Mouse (Mus musculus): ENCODE measurements around the gene Gpr87. TPM values are rescaled to one million over a fixed set of nuclear protein-coding genes. Genes with fewer than 3 reads are reported as not detected.
"Not testable (repeated sequence)": the region's sequence is repeated elsewhere in the genome, so short reads cannot be mapped to it uniquely, and the experiment has no call there.

Gene Gpr87
- polyA plus RNA-seq, 1 experiment = not detected

DNA sequence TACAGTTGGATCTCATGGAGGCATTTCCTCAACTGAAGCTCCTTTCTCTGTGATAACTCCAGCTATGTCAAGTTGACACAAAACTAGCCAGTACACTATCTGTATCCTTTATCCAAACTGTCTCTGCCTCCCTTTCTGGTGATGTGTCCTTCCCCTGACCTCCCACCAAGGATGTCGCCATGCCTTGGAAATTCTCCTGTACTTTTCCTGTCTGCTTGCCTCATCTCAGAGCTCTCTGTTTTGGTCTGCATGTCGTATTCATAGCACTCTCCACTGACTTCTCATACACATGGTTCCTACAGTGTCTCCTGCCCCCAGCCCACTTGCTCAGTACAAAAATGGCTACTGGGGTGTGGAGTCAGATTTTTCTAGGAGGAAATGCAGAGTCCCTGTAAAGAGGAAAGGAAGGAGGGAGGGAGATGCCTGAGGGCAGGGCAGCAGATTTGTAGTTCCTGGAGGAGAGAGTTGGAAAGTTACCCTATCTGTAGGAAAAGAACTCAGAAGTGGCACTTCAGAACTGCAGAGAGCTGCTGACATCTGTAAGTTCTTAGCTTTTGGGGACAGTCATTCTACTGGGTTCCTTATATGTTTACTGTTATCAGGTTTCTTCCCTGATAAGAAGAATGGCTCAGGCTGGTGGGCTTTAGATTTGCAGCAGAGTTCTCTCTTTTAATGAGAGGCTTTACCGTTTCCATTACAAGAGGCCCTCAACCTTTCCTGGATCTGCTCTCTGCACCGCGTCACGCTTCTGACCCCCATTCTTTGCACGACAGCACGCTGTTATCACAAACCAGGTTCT lies 53.2 kb downstream of the Gpr87 start:
- no peak overlapping the region; the same call in 1 of the 2 replicates for H3K27ac ChIP-seq (ENCODE audit: insufficient read depth, low read length)
- DNase-seq (ENCODE audit: low read depth in 1 of 2, low spot score in 2 of 2) = no peak
- 89% methylated on average over 8 of the region's 8 CpGs for WGBS
- H3K4me3 ChIP-seq (ENCODE audit: extremely low read depth, insufficient read depth, insufficient read length) = no peak overlapping the region
- no peak for TF ChIP-seq CTCF (IDR thresholded peaks at IDR 0.05; ENCODE audit: extremely low read depth, insufficient read depth, insufficient read length, insufficient replicate concordance)
- no peak for TF ChIP-seq POLR2A (IDR thresholded peaks at IDR 0.05; ENCODE audit: low read depth, low read length)
- H3K4me1 ChIP-seq (ENCODE audit: control insufficient read depth, insufficient read depth, insufficient read length) = no peaks in the 10 kb centered on the region
- no peaks in the 10 kb centered on the region for H3K27me3 ChIP-seq (ENCODE audit: control insufficient read depth, insufficient read depth, low read length)
- H3K36me3 ChIP-seq (ENCODE audit: control insufficient read depth, insufficient read depth, low read length) = no peaks in the 10 kb centered on the region

GRCm38 (mm10) chr3:59140941-59141340 lies 54.0 kb downstream of the Gpr87 start:
- not testable (repeated sequence) for H3K27ac ChIP-seq (ENCODE audit: insufficient read depth, low read length); H3K4me3 ChIP-seq (ENCODE audit: extremely low read depth, insufficient read depth, insufficient read length); H3K27me3 ChIP-seq (ENCODE audit: control insufficient read depth, insufficient read depth, low read length); DNase-seq (ENCODE audit: low read depth in 1 of 2, low spot score in 2 of 2); H3K4me1 ChIP-seq (ENCODE audit: control insufficient read depth, insufficient read depth, insufficient read length); H3K36me3 ChIP-seq (ENCODE audit: control insufficient read depth, insufficient read depth, low read length)
- WGBS = 92% methylated on average over 4 of the region's 4 CpGs

DNA sequence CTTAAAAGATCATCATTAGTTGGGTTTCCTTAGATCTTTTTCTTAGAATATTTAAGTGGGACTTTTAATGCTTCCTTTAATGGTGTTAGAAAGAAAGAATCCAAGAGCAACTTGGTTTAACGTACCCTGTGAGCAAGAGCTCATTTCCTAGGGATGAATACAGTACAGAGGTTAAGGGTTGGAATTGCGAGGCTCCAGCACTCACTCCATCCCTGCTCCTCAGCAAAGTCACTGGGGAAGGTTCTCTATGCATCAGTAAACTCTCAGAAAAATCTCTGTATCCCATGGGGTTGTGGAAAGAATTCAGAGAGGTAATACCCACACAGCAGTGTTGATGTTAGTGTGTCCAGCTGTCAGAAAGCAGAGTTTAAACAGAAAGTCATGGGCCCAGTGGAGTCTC lies 54.8 kb downstream of the Gpr87 start:
- H3K27me3 ChIP-seq (ENCODE audit: control insufficient read depth, insufficient read depth, low read length) = no peaks in the 10 kb centered on the region
- H3K36me3 ChIP-seq (ENCODE audit: control insufficient read depth, insufficient read depth, low read length) = no peaks in the 10 kb centered on the region
- no peak for DNase-seq (ENCODE audit: low read depth in 1 of 2, low spot score in 2 of 2)
- H3K4me1 ChIP-seq (ENCODE audit: control insufficient read depth, insufficient read depth, insufficient read length) = no peaks in the 10 kb centered on the region
- no peak for TF ChIP-seq POLR2A (IDR thresholded peaks at IDR 0.05; ENCODE audit: low read depth, low read length)
- no peak for TF ChIP-seq CTCF (IDR thresholded peaks at IDR 0.05; ENCODE audit: extremely low read depth, insufficient read depth, insufficient read length, insufficient replicate concordance)
- WGBS = 87% methylated on average over 2 of the region's 2 CpGs
- H3K4me3 ChIP-seq (ENCODE audit: extremely low read depth, insufficient read depth, insufficient read length) = no peak overlapping the region
- H3K27ac ChIP-seq (ENCODE audit: insufficient read depth, low read length) = no peak overlapping the region

DNA sequence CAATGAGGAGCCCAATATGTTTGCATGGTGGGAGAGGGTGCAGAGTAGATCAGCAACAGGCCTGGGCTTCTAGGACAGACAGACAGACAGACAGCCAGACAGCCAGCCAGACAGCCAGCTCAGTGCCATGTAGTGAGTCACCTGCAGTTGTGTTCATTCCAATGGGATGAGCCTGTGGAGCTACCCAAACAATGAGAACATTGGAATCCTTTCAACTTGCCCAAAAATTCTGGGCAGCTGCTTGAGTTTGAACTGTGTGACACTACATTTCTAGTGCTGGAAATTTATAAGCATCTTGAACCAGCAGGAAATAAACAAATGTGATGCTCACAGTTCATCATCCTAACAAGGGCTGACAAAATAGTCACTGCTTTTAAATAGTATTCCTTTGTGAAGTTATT lies 55.3 kb downstream of the Gpr87 start:
- no peaks in the 10 kb centered on the region for H3K27me3 ChIP-seq (ENCODE audit: control insufficient read depth, insufficient read depth, low read length)
- H3K27ac ChIP-seq (ENCODE audit: insufficient read depth, low read length) = no peak overlapping the region
- TF ChIP-seq CTCF (IDR thresholded peaks at IDR 0.05; ENCODE audit: extremely low read depth, insufficient read depth, insufficient read length, insufficient replicate concordance) (no peak), POLR2A (IDR thresholded peaks at IDR 0.05; ENCODE audit: low read depth, low read length) (no peak)
- no peaks in the 10 kb centered on the region for H3K4me1 ChIP-seq (ENCODE audit: control insufficient read depth, insufficient read depth, insufficient read length)
- H3K4me3 ChIP-seq (ENCODE audit: extremely low read depth, insufficient read depth, insufficient read length) = no peak overlapping the region
- DNase-seq (ENCODE audit: low read depth in 1 of 2, low spot score in 2 of 2) = no peak
- no peaks in the 10 kb centered on the region for H3K36me3 ChIP-seq (ENCODE audit: control insufficient read depth, insufficient read depth, low read length)

- WGBS = 85% methylated on average over 12 of the region's 12 CpGs
- DNase-seq (ENCODE audit: low read depth in 1 of 2, low spot score in 2 of 2) = no peak
- no peaks in the 10 kb centered on the region for H3K36me3 ChIP-seq (ENCODE audit: control insufficient read depth, insufficient read depth, low read length)
- TF ChIP-seq CTCF (IDR thresholded peaks at IDR 0.05; ENCODE audit: extremely low read depth, insufficient read depth, insufficient read length, insufficient replicate concordance) = no peak
- no peak for TF ChIP-seq POLR2A (IDR thresholded peaks at IDR 0.05; ENCODE audit: low read depth, low read length)
- H3K27me3 ChIP-seq (ENCODE audit: control insufficient read depth, insufficient read depth, low read length) = no peaks in the 10 kb centered on the region
- H3K27ac ChIP-seq (ENCODE audit: insufficient read depth, low read length) = no peak overlapping the region
- H3K4me1 ChIP-seq (ENCODE audit: control insufficient read depth, insufficient read depth, insufficient read length) = no peaks in the 10 kb centered on the region
- no peak overlapping the region for H3K4me3 ChIP-seq (ENCODE audit: extremely low read depth, insufficient read depth, insufficient read length)
Observed at GRCm38 (mm10) chr3:59138946-59139468, 55.9 kb downstream of the Gpr87 start.

DNA sequence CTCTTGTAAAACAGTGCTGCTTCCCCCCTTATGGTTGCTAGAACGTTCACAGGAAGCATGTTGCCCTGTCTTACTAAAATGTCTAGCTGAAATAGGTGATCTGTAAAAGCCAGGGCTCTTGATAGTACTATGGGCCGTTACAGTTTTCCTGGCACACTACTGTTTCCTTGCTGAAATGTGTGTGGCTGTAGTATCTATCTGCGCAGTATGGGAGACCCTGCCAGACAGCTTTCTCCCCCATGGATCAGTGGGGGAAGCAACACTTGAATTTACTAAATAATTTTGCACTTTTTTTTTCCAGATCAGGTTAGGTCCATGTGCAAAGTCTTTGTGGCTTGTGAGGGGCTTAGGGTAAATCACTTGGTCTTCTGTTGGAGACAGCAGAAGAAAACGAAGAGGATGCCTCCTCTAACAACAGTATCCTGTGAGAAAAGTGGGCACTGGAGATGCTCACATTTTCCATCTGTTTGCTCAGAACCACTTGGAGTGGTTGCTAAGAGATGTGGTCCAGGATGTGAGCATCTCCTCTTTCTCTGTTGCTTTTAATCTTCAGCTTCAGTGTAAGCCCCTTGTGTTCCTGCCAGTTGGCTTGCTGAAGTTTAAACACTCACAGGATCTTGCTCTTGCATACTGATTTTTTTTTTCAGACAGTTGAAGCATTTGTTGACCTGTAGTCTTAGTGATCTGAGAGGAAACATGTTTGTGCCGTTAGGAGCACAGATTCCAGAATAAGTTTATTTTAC lies 58.8 kb downstream of the Gpr87 start:
- 62% methylated on average over 5 of the region's 5 CpGs for WGBS
- H3K27me3 ChIP-seq (ENCODE audit: control insufficient read depth, insufficient read depth, low read length) = no peaks in the 10 kb centered on the region
- no peak overlapping the region for H3K27ac ChIP-seq (ENCODE audit: insufficient read depth, low read length)
- DNase-seq (ENCODE audit: low read depth in 1 of 2, low spot score in 2 of 2) = no peak
- H3K36me3 ChIP-seq (ENCODE audit: control insufficient read depth, insufficient read depth, low read length) = no peaks in the 10 kb centered on the region
- no peak for TF ChIP-seq POLR2A (IDR thresholded peaks at IDR 0.05; ENCODE audit: low read depth, low read length)
- TF ChIP-seq CTCF (IDR thresholded peaks at IDR 0.05; ENCODE audit: extremely low read depth, insufficient read depth, insufficient read length, insufficient replicate concordance) = no peak
- H3K4me1 ChIP-seq (ENCODE audit: control insufficient read depth, insufficient read depth, insufficient read length) = peaks cover 5% of the 10 kb centered on the region; the same call in 1 of the 2 replicates
- no peak overlapping the region for H3K4me3 ChIP-seq (ENCODE audit: extremely low read depth, insufficient read depth, insufficient read length)

DNA sequence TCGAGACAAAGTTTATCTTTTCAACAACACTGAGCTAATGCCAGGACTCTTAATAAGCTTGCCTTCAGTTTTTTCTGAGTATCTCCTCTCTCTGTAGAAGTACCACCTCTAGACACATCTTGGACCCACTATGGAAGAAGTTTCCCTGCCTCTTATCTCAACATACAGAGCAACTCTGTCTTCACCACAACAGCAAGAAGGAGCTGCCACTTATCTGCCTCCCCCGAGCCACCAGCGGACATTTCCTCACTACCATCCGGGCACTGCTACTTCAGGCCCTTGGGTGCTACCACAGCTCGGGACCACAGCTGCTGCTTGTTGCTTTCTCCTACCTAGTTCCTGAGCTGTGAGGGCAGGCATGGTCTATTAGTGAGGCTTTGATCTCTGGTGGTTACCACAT lies 61.7 kb downstream of the Gpr87 start:
- no peaks in the 10 kb centered on the region for H3K27me3 ChIP-seq (ENCODE audit: control insufficient read depth, insufficient read depth, low read length)
- H3K36me3 ChIP-seq (ENCODE audit: control insufficient read depth, insufficient read depth, low read length) = no peaks in the 10 kb centered on the region
- no peak for TF ChIP-seq POLR2A (IDR thresholded peaks at IDR 0.05; ENCODE audit: low read depth, low read length)
- TF ChIP-seq CTCF (IDR thresholded peaks at IDR 0.05; ENCODE audit: extremely low read depth, insufficient read depth, insufficient read length, insufficient replicate concordance) = no peak
- H3K4me3 ChIP-seq (ENCODE audit: extremely low read depth, insufficient read depth, insufficient read length) = no peak overlapping the region
- peaks cover 8% of the 10 kb centered on the region; the same call in 1 of the 2 replicates for H3K4me1 ChIP-seq (ENCODE audit: control insufficient read depth, insufficient read depth, insufficient read length)
- WGBS = 40% methylated on average over 5 of the region's 5 CpGs
- H3K27ac ChIP-seq (ENCODE audit: insufficient read depth, low read length) = no peak overlapping the region
- DNase-seq (ENCODE audit: low read depth in 1 of 2, low spot score in 2 of 2) = no peak
